Mouse (Mus musculus): Measurements from ENCODE around the gene Serbp1. TPM values are rescaled to one million over a fixed set of nuclear protein-coding genes. Genes with fewer than 3 reads are reported as not detected.
A peak's percentile ranks its signal among the peaks of the same experiment; 100 is the strongest.
"Not testable (repeated sequence)": the region's sequence is repeated elsewhere in the genome, so short reads cannot be mapped to it uniquely, and the experiment has no call there.

The Serbp1 gene
- polyA plus RNA-seq, 1 experiment, result 331 TPM

GRCm38 (mm10) chr6:67217846-67218245 lies 20.1 kb upstream of the Serbp1 start:
- TF ChIP-seq CTCF (IDR thresholded peaks at IDR 0.05; ENCODE audit: borderline replicate concordance, extremely low read depth, insufficient read depth, insufficient read length), result no peak
- TF ChIP-seq POLR2A (IDR thresholded peaks at IDR 0.05; ENCODE audit: borderline replicate concordance, extremely low read depth, insufficient read depth, insufficient read length, poor library complexity, severe bottlenecking), result no peak
- no peak for DNase-seq (ENCODE audit: low read depth)

DNA sequence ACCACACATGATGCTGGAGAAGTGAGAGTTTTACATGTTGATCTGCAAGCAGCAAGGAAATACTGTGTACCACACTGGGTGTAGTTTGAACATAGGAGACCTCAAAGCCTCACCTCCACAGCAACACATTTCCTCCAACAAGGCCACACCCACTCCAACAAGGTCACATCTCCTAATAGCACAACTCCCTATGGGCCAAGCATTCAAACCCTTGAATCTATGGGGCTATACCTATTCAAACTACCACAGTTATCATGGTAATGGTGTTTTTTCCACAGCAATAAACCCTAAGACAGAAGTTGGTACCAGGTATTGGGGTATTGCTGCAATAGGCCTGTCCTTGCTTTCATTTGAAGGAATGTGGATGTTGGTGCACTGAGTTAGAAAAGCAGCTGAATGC lies 19.4 kb upstream of the Serbp1 start:
- TF ChIP-seq POLR2A (IDR thresholded peaks at IDR 0.05; ENCODE audit: borderline replicate concordance, extremely low read depth, insufficient read depth, insufficient read length, poor library complexity, severe bottlenecking), result no peak

GRCm38 (mm10) chr6:67219931-67220330 lies 18.0 kb upstream of the Serbp1 start:
- DNase-seq (ENCODE audit: low read depth), result not testable (repeated sequence)

More for the DNA sequence above, 19.4 kb upstream of the Serbp1 start:
- no peak for DNase-seq (ENCODE audit: low read depth)

GRCm38 (mm10) chr6:67220731-67221130 lies 17.2 kb upstream of the Serbp1 start:
- TF ChIP-seq CTCF (IDR thresholded peaks at IDR 0.05; ENCODE audit: borderline replicate concordance, extremely low read depth, insufficient read depth, insufficient read length) (no peak), POLR2A (IDR thresholded peaks at IDR 0.05; ENCODE audit: borderline replicate concordance, extremely low read depth, insufficient read depth, insufficient read length, poor library complexity, severe bottlenecking) (no peak)
- DNase-seq (ENCODE audit: low read depth), result no peak

DNA sequence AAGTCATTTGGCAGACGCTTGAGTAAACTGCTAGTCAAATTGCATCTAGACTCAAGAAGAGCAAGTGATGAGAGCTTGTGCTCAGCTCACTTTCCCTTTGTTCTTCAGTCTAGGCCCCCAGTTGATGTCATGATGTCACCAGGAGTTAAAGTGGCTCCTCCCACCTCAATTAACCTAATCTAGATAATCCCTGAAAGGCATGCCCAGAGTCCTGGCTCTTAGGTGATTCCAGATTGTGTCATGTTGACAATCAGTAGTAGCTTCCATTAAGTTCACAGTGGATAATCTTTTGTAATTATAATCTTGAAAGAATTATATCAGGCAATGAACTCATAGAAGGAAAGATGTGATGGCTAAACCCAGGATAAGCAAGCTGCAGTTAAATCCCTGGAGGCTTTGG lies 14.9 kb upstream of the Serbp1 start:
- no peak for DNase-seq (ENCODE audit: low read depth)
- TF ChIP-seq POLR2A (IDR thresholded peaks at IDR 0.05; ENCODE audit: borderline replicate concordance, extremely low read depth, insufficient read depth, insufficient read length, poor library complexity, severe bottlenecking), result no peak
- no peak for TF ChIP-seq CTCF (IDR thresholded peaks at IDR 0.05; ENCODE audit: borderline replicate concordance, extremely low read depth, insufficient read depth, insufficient read length)

- TF ChIP-seq CTCF (IDR thresholded peaks at IDR 0.05; ENCODE audit: borderline replicate concordance, extremely low read depth, insufficient read depth, insufficient read length) (no peak), POLR2A (IDR thresholded peaks at IDR 0.05; ENCODE audit: borderline replicate concordance, extremely low read depth, insufficient read depth, insufficient read length, poor library complexity, severe bottlenecking) (no peak)
- DNase-seq (ENCODE audit: low read depth), result no peak
Observed at GRCm38 (mm10) chr6:67223499-67223898, 14.5 kb upstream of the Serbp1 start.

GRCm38 (mm10) chr6:67226286-67226685 lies 11.7 kb upstream of the Serbp1 start:
- TF ChIP-seq CTCF (IDR thresholded peaks at IDR 0.05; ENCODE audit: borderline replicate concordance, extremely low read depth, insufficient read depth, insufficient read length), result no peak
- no peak for TF ChIP-seq POLR2A (IDR thresholded peaks at IDR 0.05; ENCODE audit: borderline replicate concordance, extremely low read depth, insufficient read depth, insufficient read length, poor library complexity, severe bottlenecking)
- DNase-seq (ENCODE audit: low read depth), result no peak

- peak; percentile 82 for DNase-seq (ENCODE audit: low read depth)
- TF ChIP-seq POLR2A (IDR thresholded peaks at IDR 0.05; ENCODE audit: borderline replicate concordance, extremely low read depth, insufficient read depth, insufficient read length, poor library complexity, severe bottlenecking), result no peak
- TF ChIP-seq CTCF (IDR thresholded peaks at IDR 0.05; ENCODE audit: borderline replicate concordance, extremely low read depth, insufficient read depth, insufficient read length), result no peak
Observed at GRCm38 (mm10) chr6:67228459-67229107, 9.4 kb upstream of the Serbp1 start.

DNA sequence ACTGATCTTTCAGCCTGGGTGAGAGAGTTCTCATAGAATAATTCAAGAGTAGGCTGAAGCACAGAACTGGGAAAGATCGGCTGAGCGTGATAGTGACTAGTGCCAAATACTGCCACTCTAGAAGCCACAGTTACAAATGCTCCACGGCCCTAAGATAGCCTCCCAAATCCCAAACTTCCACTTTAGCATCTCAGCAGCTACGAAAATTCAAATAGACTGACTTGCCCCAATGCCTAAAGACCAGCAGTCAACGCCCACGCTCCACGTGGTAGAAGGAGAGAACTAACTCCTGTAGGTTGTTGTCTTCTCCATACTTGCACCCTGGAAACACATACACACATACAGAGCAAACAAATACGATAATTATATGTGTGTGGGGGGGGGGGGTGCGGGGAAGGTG lies 8.5 kb upstream of the Serbp1 start:
- DNase-seq (ENCODE audit: low read depth), result no peak
- TF ChIP-seq CTCF (IDR thresholded peaks at IDR 0.05; ENCODE audit: borderline replicate concordance, extremely low read depth, insufficient read depth, insufficient read length) (no peak), POLR2A (IDR thresholded peaks at IDR 0.05; ENCODE audit: borderline replicate concordance, extremely low read depth, insufficient read depth, insufficient read length, poor library complexity, severe bottlenecking) (no peak)

- DNase-seq (ENCODE audit: low read depth), result peak; percentile 56
- TF ChIP-seq POLR2A (IDR thresholded peaks at IDR 0.05; ENCODE audit: borderline replicate concordance, extremely low read depth, insufficient read depth, insufficient read length, poor library complexity, severe bottlenecking), result no peak
- no peak for TF ChIP-seq CTCF (IDR thresholded peaks at IDR 0.05; ENCODE audit: borderline replicate concordance, extremely low read depth, insufficient read depth, insufficient read length)
Observed at GRCm38 (mm10) chr6:67229922-67230518, 8.0 kb upstream of the Serbp1 start.

- no peak for DNase-seq (ENCODE audit: low read depth)
Observed at GRCm38 (mm10) chr6:67230950-67231349, 7.0 kb upstream of the Serbp1 start.

GRCm38 (mm10) chr6:67235649-67236048 lies 2.3 kb upstream of the Serbp1 start:
- TF ChIP-seq POLR2A (IDR thresholded peaks at IDR 0.05; ENCODE audit: borderline replicate concordance, extremely low read depth, insufficient read depth, insufficient read length, poor library complexity, severe bottlenecking), result no peak
- no peak for TF ChIP-seq CTCF (IDR thresholded peaks at IDR 0.05; ENCODE audit: borderline replicate concordance, extremely low read depth, insufficient read depth, insufficient read length)

More at GRCm38 (mm10) chr6:67230950-67231349, 7.0 kb upstream of the Serbp1 start:
- no peak for TF ChIP-seq CTCF (IDR thresholded peaks at IDR 0.05; ENCODE audit: borderline replicate concordance, extremely low read depth, insufficient read depth, insufficient read length)
- TF ChIP-seq POLR2A (IDR thresholded peaks at IDR 0.05; ENCODE audit: borderline replicate concordance, extremely low read depth, insufficient read depth, insufficient read length, poor library complexity, severe bottlenecking), result no peak

More at GRCm38 (mm10) chr6:67235649-67236048, 2.3 kb upstream of the Serbp1 start:
- no peak for DNase-seq (ENCODE audit: low read depth)

Measured in brain, embryonic 14.5 days (tissue).